Mouse (Mus musculus): Measurements from ENCODE around the gene Dnajc22. TPM values are rescaled to one million over a fixed set of nuclear protein-coding genes. Genes with fewer than 3 reads are reported as not detected.
A peak's percentile ranks its signal among the peaks of the same experiment; 100 is the strongest.

Dnajc22 gene
- polyA plus RNA-seq, 1 experiment from 2014 or later, result 29.6 TPM

GRCm38 (mm10) chr15:99116539-99116938 is 23.6 kb downstream of the Dnajc22 start:
- TF ChIP-seq CTCF (IDR thresholded peaks at IDR 0.05; ENCODE audit: low read depth) (no peak), EP300 (IDR thresholded peaks at IDR 0.05; ENCODE audit: low read depth) (peak; percentile 39; the same call in 1 of the 2 replicates)
- WGBS (ENCODE audit: insufficient replicate concordance), result 34% methylated on average over 11 of the region's 11 CpGs
- peaks cover 3% of the 10 kb centered on the region; the same call in 1 of the 2 replicates for H3K4me1 ChIP-seq (ENCODE audit: insufficient read depth)
- DNase-seq (no peak), ATAC-seq (peak; percentile 56)
- H3K27me3 ChIP-seq (ENCODE audit: insufficient read depth, low read length), result no peaks in the 10 kb centered on the region
- no peaks in the 10 kb centered on the region for H3K9me3 ChIP-seq (ENCODE audit: low read length)
- H3K4me3 ChIP-seq (ENCODE audit: low read depth, low read length), result no peak overlapping the region
- no peak overlapping the region for H3K4me2 ChIP-seq (ENCODE audit: low read depth, low read length)
- no peaks in the 10 kb centered on the region for H3K36me3 ChIP-seq (replicated peaks; ENCODE audit: insufficient read depth, low read length)
- H3K27ac ChIP-seq (ENCODE audit: low read depth), result peak overlapping the region; percentile 22; the same call in 1 of the 2 replicates
- H3K9ac ChIP-seq (replicated peaks), result no peak overlapping the region

GRCm38 (mm10) chr15:99120814-99121213 is 27.8 kb downstream of the Dnajc22 start:
- no peak overlapping the region for H3K27ac ChIP-seq (ENCODE audit: low read depth)
- DNase-seq (no peak), ATAC-seq (no peak)
- H3K4me1 ChIP-seq (ENCODE audit: insufficient read depth), result peaks cover 5% of the 10 kb centered on the region
- no peaks in the 10 kb centered on the region for H3K36me3 ChIP-seq (replicated peaks; ENCODE audit: insufficient read depth, low read length)
- no peak overlapping the region for H3K4me3 ChIP-seq (ENCODE audit: low read depth, low read length)
- H3K9ac ChIP-seq (replicated peaks), result no peak overlapping the region
- 12% methylated on average over 11 of the region's 11 CpGs for WGBS (ENCODE audit: insufficient replicate concordance)
- TF ChIP-seq CTCF (IDR thresholded peaks at IDR 0.05; ENCODE audit: low read depth) (no peak), EP300 (IDR thresholded peaks at IDR 0.05; ENCODE audit: low read depth) (no peak)
- H3K4me2 ChIP-seq (ENCODE audit: low read depth, low read length), result no peak overlapping the region
- H3K27me3 ChIP-seq (ENCODE audit: insufficient read depth, low read length), result no peaks in the 10 kb centered on the region
- no peaks in the 10 kb centered on the region for H3K9me3 ChIP-seq (ENCODE audit: low read length)

DNA sequence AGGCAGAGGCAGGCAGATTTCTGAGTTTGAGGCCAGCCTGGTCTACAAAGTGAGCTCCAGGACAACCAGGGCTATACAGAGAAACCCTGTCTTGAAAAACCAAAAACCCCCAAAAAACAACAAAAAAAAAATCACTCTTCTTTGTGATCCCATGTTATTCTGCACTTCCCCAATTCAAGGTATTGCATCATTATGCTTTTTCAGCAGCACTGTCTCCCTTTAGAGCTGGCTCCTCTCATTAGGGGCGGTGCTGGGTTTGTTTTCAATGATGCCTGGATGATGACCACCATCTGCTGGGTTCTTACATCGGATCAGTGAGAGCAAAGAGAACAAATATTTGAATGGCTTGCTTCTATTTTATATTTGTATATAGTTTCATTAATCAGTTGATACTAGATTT is 29.7 kb downstream of the Dnajc22 start:
- H3K36me3 ChIP-seq (replicated peaks; ENCODE audit: insufficient read depth, low read length), result no peaks in the 10 kb centered on the region
- no peak overlapping the region for H3K27ac ChIP-seq (ENCODE audit: low read depth)
- no peak overlapping the region for H3K4me3 ChIP-seq (ENCODE audit: low read depth, low read length)
- TF ChIP-seq EP300 (IDR thresholded peaks at IDR 0.05; ENCODE audit: low read depth) (no peak), CTCF (IDR thresholded peaks at IDR 0.05; ENCODE audit: low read depth) (no peak)
- peaks cover 4% of the 10 kb centered on the region; the same call in 1 of the 2 replicates for H3K27me3 ChIP-seq (ENCODE audit: insufficient read depth, low read length)
- H3K4me2 ChIP-seq (ENCODE audit: low read depth, low read length), result no peak overlapping the region
- no peaks in the 10 kb centered on the region for H3K9me3 ChIP-seq (ENCODE audit: low read length)
- DNase-seq (no peak), ATAC-seq (no peak)
- H3K9ac ChIP-seq (replicated peaks), result no peak overlapping the region
- peaks cover 7% of the 10 kb centered on the region; the same call in 1 of the 2 replicates for H3K4me1 ChIP-seq (ENCODE audit: insufficient read depth)
- WGBS (ENCODE audit: insufficient replicate concordance), result 60% methylated on average over 2 of the region's 2 CpGs

DNA sequence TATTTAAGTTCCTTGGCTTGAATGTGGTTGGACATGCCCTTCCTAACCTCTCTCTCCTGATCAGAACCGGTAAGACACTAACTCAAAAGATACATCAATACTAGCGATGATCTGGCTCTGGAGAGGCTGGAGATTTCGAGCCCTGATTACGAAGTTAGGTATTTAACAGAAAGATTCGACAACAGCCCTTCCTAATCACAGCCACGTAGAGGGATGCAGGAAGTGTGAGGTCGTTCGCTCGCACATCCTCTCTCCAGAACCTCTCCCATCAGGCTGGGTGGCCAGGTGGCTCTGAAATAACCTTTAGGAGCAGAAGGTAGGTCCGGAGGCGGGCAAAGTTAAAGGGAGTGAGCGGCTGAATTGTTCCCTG is 32.7 kb downstream of the Dnajc22 start, which contains the start of gene Spats2:
Gene Spats2, plus strand, starts transcription at position 206 of the 370 bp plus-strand sequence.
- Histone ChIP-seq H3K27ac (ENCODE audit: low read depth) (peak within 1 kb of the TSS; percentile 85), H3K4me3 (ENCODE audit: low read depth, low read length) (peak within 1 kb of the TSS; percentile 68), H3K36me3 (replicated peaks; ENCODE audit: insufficient read depth, low read length) (no peaks in the 10 kb centered on the region), H3K27me3 (ENCODE audit: insufficient read depth, low read length) (peaks cover 4% of the 10 kb centered on the region; the same call in 1 of the 2 replicates), H3K4me2 (ENCODE audit: low read depth, low read length) (peak within 1 kb of the TSS; percentile 85), H3K9me3 (ENCODE audit: low read length) (no peaks in the 10 kb centered on the region), H3K9ac (replicated peaks) (peak within 1 kb of the TSS; percentile 80), H3K4me1 (ENCODE audit: insufficient read depth) (peaks cover 7% of the 10 kb centered on the region; the same call in 1 of the 2 replicates)
- TF ChIP-seq EP300 (IDR thresholded peaks at IDR 0.05; ENCODE audit: low read depth) (no peak), CTCF (IDR thresholded peaks at IDR 0.05; ENCODE audit: low read depth) (no peak)
- ATAC-seq, result peak; percentile 9; the same call in 1 of the 2 replicates
- no peak for DNase-seq
- 2% methylated on average over 12 of the region's 12 CpGs for WGBS (ENCODE audit: insufficient replicate concordance)

- H3K9me3 ChIP-seq (ENCODE audit: low read length), result no peaks in the 10 kb centered on the region
- WGBS (ENCODE audit: insufficient replicate concordance), result under 1% methylated on average over 85 of the region's 115 CpGs
- H3K4me2 ChIP-seq (ENCODE audit: low read depth, low read length), result peak overlapping the region; percentile 85
- peak; percentile 80 for DNase-seq
- H3K4me1 ChIP-seq (ENCODE audit: insufficient read depth), result peaks cover 7% of the 10 kb centered on the region; the same call in 1 of the 2 replicates
- peak overlapping the region; percentile 68 for H3K4me3 ChIP-seq (ENCODE audit: low read depth, low read length)
- ATAC-seq, result peak; percentile 77
- H3K27ac ChIP-seq (ENCODE audit: low read depth), result peak overlapping the region; percentile 85
- H3K9ac ChIP-seq (replicated peaks), result peak overlapping the region; percentile 80
- TF ChIP-seq EP300 (IDR thresholded peaks at IDR 0.05; ENCODE audit: low read depth) (no peak), CTCF (IDR thresholded peaks at IDR 0.05; ENCODE audit: low read depth) (no peak)
- H3K27me3 ChIP-seq (ENCODE audit: insufficient read depth, low read length), result peaks cover 4% of the 10 kb centered on the region; the same call in 1 of the 2 replicates
- no peaks in the 10 kb centered on the region for H3K36me3 ChIP-seq (replicated peaks; ENCODE audit: insufficient read depth, low read length)
These were observed 33.3 kb downstream of the Dnajc22 start for GRCm38 (mm10) chr15:99126081-99126815.

DNA sequence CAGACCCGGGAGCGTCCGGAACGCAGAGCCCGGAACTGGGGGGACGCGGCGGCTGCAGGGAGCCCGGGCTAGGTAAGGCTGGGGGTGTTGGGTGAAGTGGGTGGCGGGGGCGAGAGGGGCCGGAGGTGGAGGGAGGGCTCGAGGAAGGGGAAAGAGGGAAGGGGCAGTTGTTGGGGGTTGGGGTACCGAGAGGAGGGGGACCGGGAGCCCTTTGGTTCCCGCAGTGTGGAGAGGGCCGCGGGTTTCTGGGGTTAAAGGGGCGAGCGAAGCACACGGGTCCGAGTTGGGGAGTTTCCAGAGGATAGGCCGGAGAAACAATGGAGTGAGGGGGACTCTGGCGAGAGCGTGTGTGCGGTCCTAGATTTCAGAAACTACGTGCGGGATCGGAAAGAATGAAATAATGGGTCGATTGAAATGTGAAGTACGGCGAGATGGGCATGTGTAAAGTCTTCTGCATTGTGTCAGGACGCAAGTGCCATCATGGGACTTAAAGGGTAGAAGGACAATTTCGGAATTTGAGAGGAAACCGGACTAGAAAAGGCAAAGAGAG is 33.9 kb downstream of the Dnajc22 start:
- H3K9me3 ChIP-seq (ENCODE audit: low read length), result no peaks in the 10 kb centered on the region
- H3K27me3 ChIP-seq (ENCODE audit: insufficient read depth, low read length), result peaks cover 4% of the 10 kb centered on the region; the same call in 1 of the 2 replicates
- DNase-seq (no peak), ATAC-seq (no peak)
- peaks cover 7% of the 10 kb centered on the region; the same call in 1 of the 2 replicates for H3K4me1 ChIP-seq (ENCODE audit: insufficient read depth)
- no peaks in the 10 kb centered on the region for H3K36me3 ChIP-seq (replicated peaks; ENCODE audit: insufficient read depth, low read length)
- peak overlapping the region; percentile 85 for H3K4me2 ChIP-seq (ENCODE audit: low read depth, low read length)
- WGBS (ENCODE audit: insufficient replicate concordance), result 3% methylated on average over 35 of the region's 35 CpGs
- H3K27ac ChIP-seq (ENCODE audit: low read depth), result peak overlapping the region; percentile 85
- TF ChIP-seq CTCF (IDR thresholded peaks at IDR 0.05; ENCODE audit: low read depth) (no peak), EP300 (IDR thresholded peaks at IDR 0.05; ENCODE audit: low read depth) (no peak)
- H3K4me3 ChIP-seq (ENCODE audit: low read depth, low read length), result peak overlapping the region; percentile 68
- peak overlapping the region; percentile 80 for H3K9ac ChIP-seq (replicated peaks)

Measured in liver, postnatal 0 days (tissue).